Mouse (Mus musculus) stomach, postnatal 0 days (tissue): ENCODE data around the gene Gcg. TPM values are rescaled to one million over a fixed set of nuclear protein-coding genes. Genes with fewer than 3 reads are reported as not detected.

Source experiments
- ATAC-seq: fragments of 200-750 bp; cut with Nextera tagmentation; 2 replicates; pipeline ENCODE4 v1.8.0; 2017; ENCODE audit not compliant: low FRiP score, low TSS enrichment
- DNase-seq: peaks from one replicate; pipeline ENCODE4 v3.0.0-alpha.2; 2016; ENCODE audit warnings: low spot score
- H3K27ac ChIP-seq: fragments of 300-500 bp; sonication (generic); replicated peaks from 2 replicates; pipeline ENCODE4 v1.5.1; 2014; ENCODE audit warnings: mild to moderate bottlenecking, control low read depth
- H3K27me3 ChIP-seq: fragments of 300-500 bp; sonication (generic); 2 replicates; pipeline ENCODE4 v1.6.1; 2014; ENCODE audit warnings: low read length; ENCODE audit not compliant: control insufficient read depth, insufficient read depth
- H3K36me3 ChIP-seq: fragments of 300-500 bp; sonication (generic); 2 replicates; pipeline ENCODE4 v1.6.1; 2014; ENCODE audit warnings: low read length, mixed read lengths; ENCODE audit not compliant: control insufficient read depth, insufficient read depth
- H3K4me1 ChIP-seq: fragments of 300-500 bp; sonication (generic); replicated peaks from 2 replicates; pipeline ENCODE4 v1.6.1; 2014; ENCODE audit warnings: antibody characterized with exemption; ENCODE audit not compliant: control insufficient read depth, insufficient read depth
- H3K4me2 ChIP-seq: fragments of 300-500 bp; sonication (generic); replicated peaks from 2 replicates; pipeline ENCODE4 v1.6.1; 2014; ENCODE audit warnings: low read depth, mild to moderate bottlenecking, control low read depth, moderate library complexity
- H3K4me3 ChIP-seq: fragments of 300-500 bp; sonication (generic); 2 replicates; pipeline ENCODE4 v1.5.1; 2014; ENCODE audit warnings: low read depth, low read length, control low read depth
- H3K9ac ChIP-seq: fragments of 300-500 bp; sonication (generic); 2 replicates; pipeline ENCODE4 v1.6.1; 2014; ENCODE audit warnings: mild to moderate bottlenecking, low read length, control low read depth, mixed read lengths
- H3K9me3 ChIP-seq: fragments of 300-500 bp; sonication (generic); 2 replicates; pipeline ENCODE4 v1.6.1; 2016; ENCODE audit warnings: low read length; ENCODE audit not compliant: control insufficient read depth
- CTCF ChIP-seq: IDR thresholded peaks from 2 replicates; pipeline ENCODE4 v1.5.1; 2016; ENCODE audit warnings: antibody characterized with exemption, low read depth, mild to moderate bottlenecking, moderate library complexity
- EP300 ChIP-seq: optimal IDR thresholded peaks from 2 replicates; pipeline ENCODE3; 2016; ENCODE audit warnings: antibody characterized with exemption
- whole genome bisulfite sequencing: fragments of 180-500 bp; shearing (Covaris S2); extraction: QIAGEN DNeasy Blood & Tissue Kit; methylation state at CpG from one replicate; pipeline ENCODE4 v1.1.7; 2014; 5-methylcytosine and 5-hydroxymethylcytosine counted together
- polyA plus RNA-seq: library from polyadenylated mRNA; unstranded; fragments of >200 nt; fragmentation: Nextera tagmentation; extraction: Ambion mirVana; gene quantifications from 2 replicates; pipeline ENCODE4 v1.2.1, GENCODE M21; 2015

Gene Gcg
- polyA plus RNA-seq, 1 experiment from 2014 or later, result 12.5 TPM

DNA sequence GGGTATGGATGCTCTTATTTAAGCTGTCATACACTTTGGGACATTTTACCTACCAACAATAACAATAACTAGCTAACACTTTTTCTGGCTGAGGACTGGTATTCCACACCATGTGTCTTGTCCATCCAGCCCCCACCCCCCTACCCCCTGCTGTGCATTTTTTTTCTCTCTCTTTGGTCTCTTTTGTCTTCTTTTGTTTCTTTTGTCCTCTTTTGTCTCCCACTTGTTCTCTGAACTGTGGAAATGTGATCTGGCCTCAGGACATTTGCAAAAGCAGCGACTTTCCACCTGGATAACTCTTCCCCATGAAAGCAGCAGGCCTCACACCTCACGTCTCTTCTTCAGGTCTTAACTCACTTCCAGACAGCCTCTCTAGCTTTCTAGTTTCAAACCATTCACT is 23.0 kb upstream of the Gcg start:
- Histone ChIP-seq H3K9ac (no peak overlapping the region), H3K4me3 (no peak overlapping the region), H3K9me3 (no peaks in the 10 kb centered on the region), H3K27ac (no peak overlapping the region), H3K4me1 (no peaks in the 10 kb centered on the region), H3K27me3 (no peaks in the 10 kb centered on the region), H3K36me3 (no peaks in the 10 kb centered on the region), H3K4me2 (no peak overlapping the region)
- 76% methylated on average over 2 of the region's 2 CpGs for WGBS
- DNase-seq (no peak), ATAC-seq (no peak)
- TF ChIP-seq EP300, result no peak
- TF ChIP-seq CTCF, result no peak

DNA sequence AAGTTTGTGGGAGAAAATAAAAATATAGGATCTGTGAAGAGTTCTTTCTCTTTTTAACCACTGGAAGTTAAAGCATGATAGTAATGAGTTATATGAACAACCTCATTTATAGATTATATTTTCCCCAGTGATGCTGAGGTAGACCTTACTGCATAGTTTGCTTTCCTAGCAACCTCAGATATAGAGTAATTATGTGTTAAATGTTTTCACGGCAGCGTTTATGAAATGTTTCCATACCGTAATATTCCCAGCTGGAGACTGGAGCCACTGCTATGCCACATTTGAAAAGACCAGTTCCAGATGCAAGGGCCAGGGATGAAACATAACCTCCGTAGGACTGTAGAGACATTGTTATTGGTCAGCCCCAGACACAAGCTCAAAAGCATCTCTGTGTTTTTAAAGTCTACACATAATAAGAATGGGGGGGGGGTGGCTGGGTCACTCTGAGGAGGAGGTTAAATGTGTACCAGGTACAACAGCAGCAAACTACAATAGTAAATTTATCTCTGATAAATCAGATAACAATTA is 20.9 kb upstream of the Gcg start:
- H3K4me3 ChIP-seq, result no peak overlapping the region
- TF ChIP-seq CTCF (no peak), EP300 (no peak)
- H3K9ac ChIP-seq, result no peak overlapping the region
- DNase-seq, result no peak
- H3K4me2 ChIP-seq, result no peak overlapping the region
- no peaks in the 10 kb centered on the region for H3K4me1 ChIP-seq
- 71% methylated on average over 4 of the region's 4 CpGs for WGBS
- no peaks in the 10 kb centered on the region for H3K36me3 ChIP-seq
- H3K27ac ChIP-seq, result no peak overlapping the region
- H3K9me3 ChIP-seq, result no peaks in the 10 kb centered on the region
- ATAC-seq, result no peak
- H3K27me3 ChIP-seq, result no peaks in the 10 kb centered on the region

DNA sequence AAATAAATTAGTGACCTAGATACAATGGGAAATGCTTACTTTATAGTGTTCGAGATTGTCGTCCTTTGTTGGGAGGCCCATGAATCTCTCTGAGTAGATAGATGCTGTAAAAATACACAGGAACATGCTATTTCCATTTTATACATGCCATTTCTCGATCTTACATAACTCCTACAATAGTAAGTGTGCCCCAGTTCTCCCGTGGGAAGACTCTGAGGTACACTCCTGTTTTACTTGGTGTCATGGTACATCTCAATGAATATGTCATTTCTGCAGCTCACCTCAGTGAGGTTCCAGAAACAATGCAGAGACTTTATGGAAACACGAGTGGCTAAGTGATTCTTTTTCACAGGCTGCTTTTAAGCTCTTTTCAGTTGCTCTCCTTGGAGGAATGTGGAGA is 19.9 kb upstream of the Gcg start:
- DNase-seq, result no peak
- no peak for TF ChIP-seq EP300
- no peak for TF ChIP-seq CTCF
- Histone ChIP-seq H3K27ac (no peak overlapping the region), H3K27me3 (no peaks in the 10 kb centered on the region), H3K4me3 (no peak overlapping the region), H3K9me3 (no peaks in the 10 kb centered on the region), H3K9ac (no peak overlapping the region), H3K4me2 (no peak overlapping the region), H3K36me3 (no peaks in the 10 kb centered on the region), H3K4me1 (no peaks in the 10 kb centered on the region)
- ATAC-seq, result no peak
- 71% methylated on average over 5 of the region's 5 CpGs for WGBS

DNA sequence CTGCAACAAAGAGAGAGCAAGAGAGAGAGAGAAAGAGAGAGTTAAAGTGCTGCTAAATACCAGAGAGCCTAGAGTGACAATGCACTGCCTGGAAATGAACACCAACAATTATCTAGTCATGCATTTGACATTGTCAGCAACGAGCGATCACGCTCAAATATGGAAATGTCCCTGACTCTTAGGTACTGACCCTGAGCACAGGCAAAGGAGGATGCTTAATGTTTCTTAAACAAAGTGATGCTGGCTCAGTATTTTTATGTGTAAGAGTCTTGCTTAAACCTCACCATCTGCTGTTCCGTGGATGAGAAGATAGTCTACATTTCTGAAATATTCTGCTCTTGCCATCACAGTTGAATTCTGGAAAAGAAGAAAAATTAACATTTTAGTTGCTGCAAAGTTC is 19.1 kb upstream of the Gcg start:
- no peak for TF ChIP-seq EP300
- TF ChIP-seq CTCF, result no peak
- no peaks in the 10 kb centered on the region for H3K9me3 ChIP-seq
- no peaks in the 10 kb centered on the region for H3K4me1 ChIP-seq
- ATAC-seq, result no peak
- 76% methylated on average over 4 of the region's 4 CpGs for WGBS
- no peak for DNase-seq
- H3K4me2 ChIP-seq, result no peak overlapping the region
- no peaks in the 10 kb centered on the region for H3K27me3 ChIP-seq
- H3K27ac ChIP-seq, result no peak overlapping the region
- no peak overlapping the region for H3K4me3 ChIP-seq
- H3K36me3 ChIP-seq, result no peaks in the 10 kb centered on the region
- H3K9ac ChIP-seq, result no peak overlapping the region

DNA sequence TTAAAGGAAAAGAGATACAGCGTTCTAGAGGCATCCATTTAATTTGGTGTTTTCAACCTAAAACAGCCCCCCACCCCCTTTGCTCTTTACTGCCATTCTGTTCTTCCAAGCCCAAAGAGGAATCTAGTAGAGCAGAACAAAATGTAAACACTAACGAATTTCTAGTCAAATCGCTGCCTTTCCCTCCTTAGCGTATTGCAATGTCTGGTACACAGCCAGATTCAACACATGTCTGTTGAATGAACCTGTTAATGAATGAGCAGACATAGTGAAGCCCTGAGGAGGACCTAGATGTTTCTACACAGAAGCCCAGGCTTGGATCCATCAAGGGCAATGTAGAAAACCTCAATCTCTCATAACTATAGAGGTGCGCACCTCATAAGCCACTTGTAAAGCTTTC is 15.4 kb upstream of the Gcg start:
- WGBS, result 77% methylated on average over 5 of the region's 5 CpGs
- Histone ChIP-seq H3K9me3 (no peaks in the 10 kb centered on the region), H3K27ac (no peak overlapping the region), H3K4me2 (no peak overlapping the region), H3K4me3 (no peak overlapping the region), H3K36me3 (no peaks in the 10 kb centered on the region), H3K9ac (no peak overlapping the region), H3K4me1 (no peaks in the 10 kb centered on the region), H3K27me3 (no peaks in the 10 kb centered on the region)
- ATAC-seq (no peak), DNase-seq (no peak)
- no peak for TF ChIP-seq CTCF
- TF ChIP-seq EP300, result no peak

DNA sequence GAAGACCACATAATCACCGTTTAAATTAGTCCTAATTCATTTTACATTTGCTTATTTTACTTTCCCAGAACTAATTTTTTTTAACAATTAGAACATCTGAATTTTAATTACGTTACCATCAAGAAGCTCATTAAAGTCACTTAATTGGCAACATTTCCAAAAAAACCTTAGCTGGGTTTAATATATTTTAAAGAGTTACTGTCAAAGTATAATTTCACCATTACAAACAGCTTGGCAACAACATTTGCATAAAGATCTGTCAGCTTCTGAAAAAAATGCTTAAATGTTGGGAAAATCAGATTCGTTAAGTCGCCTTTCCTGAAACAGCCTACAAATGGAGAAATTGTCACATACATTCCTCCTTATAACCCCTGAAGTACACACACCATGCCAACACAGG is 14.6 kb upstream of the Gcg start:
- TF ChIP-seq EP300, result no peak
- no peak for TF ChIP-seq CTCF
- H3K4me1 ChIP-seq, result no peaks in the 10 kb centered on the region
- H3K36me3 ChIP-seq, result no peaks in the 10 kb centered on the region
- no peak overlapping the region for H3K4me2 ChIP-seq
- 90% methylated on average over 4 of the region's 4 CpGs for WGBS
- ATAC-seq, result no peak
- no peak overlapping the region for H3K9ac ChIP-seq
- H3K4me3 ChIP-seq, result no peak overlapping the region
- no peak for DNase-seq
- H3K27ac ChIP-seq, result no peak overlapping the region
- H3K9me3 ChIP-seq, result no peaks in the 10 kb centered on the region
- H3K27me3 ChIP-seq, result no peaks in the 10 kb centered on the region
